Comparison of ENCODE assay signal across 25 mouse cellular contexts in genomic region chr9:54530836-54531235, GRCm38 (mm10). TPM values are rescaled to one million over a fixed set of nuclear protein-coding genes. Genes with fewer than 3 reads are reported as not detected.
"Had no signal": no experiment of that assay in that cellular context is flagged by ENCODE, and none has a peak within 500 bp of the region (broad histone marks: within the 10 kb centered on the region; RNA-seq: fewer than 3 reads in every experiment).

No protein-coding gene starts in this region.

- H3K4me3 ChIP-seq: lung, embryonic 15.5 days; megakaryocyte, embryonic 14.5 days; midbrain, embryonic 13.5 days; midbrain, embryonic 15.5 days; neural tube, embryonic 12.5 days had no signal

- H3K9ac ChIP-seq: liver, postnatal 0 days; lung, embryonic 15.5 days; midbrain, embryonic 13.5 days; midbrain, embryonic 15.5 days; neural tube, embryonic 12.5 days had no signal

- H3K4me2 ChIP-seq: lung, embryonic 15.5 days; midbrain, embryonic 11.5 days; midbrain, embryonic 13.5 days; midbrain, embryonic 15.5 days; neural tube, embryonic 12.5 days had no signal

- H3K27ac ChIP-seq: lung, embryonic 15.5 days; macrophage; midbrain, embryonic 13.5 days; midbrain, embryonic 15.5 days; neural tube, embryonic 12.5 days had no signal

- H3K36me3 ChIP-seq: lung, embryonic 15.5 days; midbrain, embryonic 13.5 days; midbrain, embryonic 15.5 days; neural tube, embryonic 12.5 days had no signal

- DNase-seq: liver, postnatal 0 days; lung, adult 2 months; lung, postnatal 14 days; lung, postnatal 36 days; right cerebral cortex, postnatal 25 days; right cerebral cortex, postnatal 4 days; spleen, adult 18-20 months; thymus, adult 18-20 months; thymus, postnatal 25 days; thymus, postnatal 4 days had no signal

- H3K27me3 ChIP-seq: lung, embryonic 15.5 days; midbrain, embryonic 13.5 days; midbrain, embryonic 15.5 days; neural tube, embryonic 12.5 days had no signal

- H3K9me3 ChIP-seq: lung, embryonic 15.5 days; megakaryocyte, embryonic 14.5 days; midbrain, embryonic 13.5 days; midbrain, embryonic 15.5 days; neural tube, embryonic 12.5 days had no signal

- H3K4me1 ChIP-seq: lung, embryonic 15.5 days; megakaryocyte, embryonic 14.5 days had no signal

- ATAC-seq: liver, postnatal 0 days; lung, postnatal 0 days; midbrain, embryonic 13.5 days; midbrain, embryonic 15.5 days had no signal

RNA-seq across cellular contexts. Expression of gene Sh2d7, which starts 7.9 kb away (rescaled TPM):
- total RNA-seq: megakaryocyte progenitor cell, adult 5-6 weeks; midbrain, postnatal 0 days; neutrophil, adult 5-6 weeks had no signal
- polyA plus RNA-seq: liver, postnatal 0 days; lung, embryonic 15.5 days; lung, postnatal 0 days; macrophage; midbrain, embryonic 11.5 days; midbrain, embryonic 13.5 days; midbrain, embryonic 15.5 days; neural tube, embryonic 12.5 days; neural tube, embryonic 14.5 days; stomach, embryonic 14.5 days; stomach, embryonic 16.5 days; urinary bladder, adult 2 months had no signal
